Mouse (Mus musculus): ENCODE results near the gene Krtap3-2. TPM values are rescaled to one million over a fixed set of nuclear protein-coding genes. Genes with fewer than 3 reads are reported as not detected.
"Not testable (repeated sequence)": the region's sequence is repeated elsewhere in the genome, so short reads cannot be mapped to it uniquely, and the experiment has no call there.

Krtap3-2 gene
- not detected in 2 replicates for polyA plus RNA-seq (2014; fragmentation: Nextera tagmentation; extraction: Ambion mirVana)

DNA sequence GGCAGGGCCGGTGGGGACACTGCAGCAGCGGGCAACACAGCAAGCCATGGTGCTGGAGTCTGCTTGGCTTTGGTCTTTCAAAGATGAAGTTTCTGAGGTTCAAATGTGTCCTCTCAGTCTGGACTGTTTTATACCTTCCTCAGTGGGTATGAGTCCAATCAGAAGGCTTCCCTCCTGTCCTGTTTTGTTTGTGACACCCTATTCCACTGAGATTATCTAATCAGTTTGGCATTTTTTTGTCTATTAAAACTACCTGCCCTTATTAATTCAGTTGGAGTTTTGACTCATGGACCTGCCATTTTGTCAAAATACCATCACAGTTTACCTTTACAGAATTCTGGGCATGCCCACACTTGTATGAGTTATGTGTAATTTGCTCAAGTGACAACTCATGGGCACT lies at the start of gene Krtap3-2:
Gene Krtap3-2, minus strand, starts transcription at position 101 of the 400 bp plus-strand sequence.
- Histone ChIP-seq H3K27ac (ENCODE audit: low read length) (no peak within 1 kb of the TSS), H3K36me3 (ENCODE audit: control insufficient read depth, insufficient read depth, low read length) (no peaks in the 10 kb centered on the region), H3K4me3 (ENCODE audit: low read depth, low read length) (no peak within 1 kb of the TSS), H3K27me3 (ENCODE audit: control insufficient read depth, insufficient read depth, low read length) (no peaks in the 10 kb centered on the region), H3K4me2 (replicated peaks; ENCODE audit: low read depth, low read length) (no peak within 1 kb of the TSS), H3K9me3 (ENCODE audit: control insufficient read depth, low read depth, low read length) (no peaks in the 10 kb centered on the region), H3K9ac (replicated peaks; ENCODE audit: low read depth, low read length) (no peak within 1 kb of the TSS), H3K4me1 (ENCODE audit: control insufficient read depth, insufficient read depth, low read length) (no peaks in the 10 kb centered on the region)
- 73% methylated on average over 2 of the region's 2 CpGs for WGBS
- ATAC-seq (ENCODE audit: insufficient number of reproducible peaks, insufficient read depth, low FRiP score, low read depth), result no peak

DNA sequence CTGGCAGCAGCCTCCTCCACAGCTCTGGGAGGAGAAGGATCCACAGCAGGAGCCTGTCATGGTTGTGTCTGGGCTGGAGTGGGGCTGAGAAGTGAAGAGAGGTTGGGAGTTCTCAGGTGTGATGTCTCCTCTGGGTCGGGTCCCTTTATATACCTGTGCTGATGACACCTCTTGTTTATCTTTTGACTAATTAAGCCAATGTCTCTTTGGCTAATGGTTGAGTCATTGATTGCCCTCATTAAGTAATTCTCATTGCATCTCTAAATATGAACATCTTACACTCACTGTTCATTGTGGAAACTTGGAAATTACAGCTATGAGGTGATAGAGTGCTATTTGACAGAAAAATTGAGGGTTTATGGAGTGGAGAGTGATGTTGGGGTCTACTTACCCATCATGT lies 46.6 kb upstream of the Krtap3-2 start, which contains the start of gene Gm11938:
Gene Gm11938, minus strand, starts transcription at position 101 of the 400 bp plus-strand sequence.
- H3K4me1 ChIP-seq (ENCODE audit: control insufficient read depth, insufficient read depth, low read length); H3K27me3 ChIP-seq (ENCODE audit: control insufficient read depth, insufficient read depth, low read length); H3K36me3 ChIP-seq (ENCODE audit: control insufficient read depth, insufficient read depth, low read length); ATAC-seq (ENCODE audit: insufficient number of reproducible peaks, insufficient read depth, low FRiP score, low read depth); H3K9ac ChIP-seq (replicated peaks; ENCODE audit: low read depth, low read length); H3K4me2 ChIP-seq (replicated peaks; ENCODE audit: low read depth, low read length); H3K4me3 ChIP-seq (ENCODE audit: low read depth, low read length); H3K9me3 ChIP-seq (ENCODE audit: control insufficient read depth, low read depth, low read length); H3K27ac ChIP-seq (ENCODE audit: low read length): not testable (repeated sequence)
- WGBS, result 50% methylated on average over 1 of the region's 1 CpGs

DNA sequence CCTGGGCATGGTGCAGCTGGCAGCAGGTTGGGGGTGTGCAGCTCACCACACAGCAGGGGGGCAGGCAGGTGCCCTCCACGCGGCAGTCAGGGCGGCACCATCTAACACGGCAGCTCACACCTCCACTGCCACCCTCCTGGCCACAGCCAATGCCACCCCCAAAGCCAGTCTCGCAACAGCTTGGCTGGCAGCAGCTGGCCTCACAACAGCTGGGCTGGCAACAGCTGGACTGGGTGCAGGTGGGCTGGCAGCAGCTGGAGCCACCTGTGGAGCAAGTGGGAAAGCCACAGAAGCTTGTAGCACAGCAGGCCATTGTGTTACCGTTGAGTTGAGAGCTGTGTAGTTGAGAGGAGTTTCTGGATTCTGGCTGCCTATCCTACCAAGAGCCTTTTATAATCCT lies 41.1 kb upstream of the Krtap3-2 start, which contains the start of gene Krtap9-3:
Gene Krtap9-3, minus strand, starts transcription at position 364 of the 400 bp plus-strand sequence.
- not testable (repeated sequence) for H3K27me3 ChIP-seq (ENCODE audit: control insufficient read depth, insufficient read depth, low read length); H3K9me3 ChIP-seq (ENCODE audit: control insufficient read depth, low read depth, low read length); H3K36me3 ChIP-seq (ENCODE audit: control insufficient read depth, insufficient read depth, low read length); H3K4me2 ChIP-seq (replicated peaks; ENCODE audit: low read depth, low read length); H3K4me1 ChIP-seq (ENCODE audit: control insufficient read depth, insufficient read depth, low read length); H3K27ac ChIP-seq (ENCODE audit: low read length); H3K9ac ChIP-seq (replicated peaks; ENCODE audit: low read depth, low read length); H3K4me3 ChIP-seq (ENCODE audit: low read depth, low read length); ATAC-seq (ENCODE audit: insufficient number of reproducible peaks, insufficient read depth, low FRiP score, low read depth)
- 82% methylated on average over 6 of the region's 6 CpGs for WGBS

DNA sequence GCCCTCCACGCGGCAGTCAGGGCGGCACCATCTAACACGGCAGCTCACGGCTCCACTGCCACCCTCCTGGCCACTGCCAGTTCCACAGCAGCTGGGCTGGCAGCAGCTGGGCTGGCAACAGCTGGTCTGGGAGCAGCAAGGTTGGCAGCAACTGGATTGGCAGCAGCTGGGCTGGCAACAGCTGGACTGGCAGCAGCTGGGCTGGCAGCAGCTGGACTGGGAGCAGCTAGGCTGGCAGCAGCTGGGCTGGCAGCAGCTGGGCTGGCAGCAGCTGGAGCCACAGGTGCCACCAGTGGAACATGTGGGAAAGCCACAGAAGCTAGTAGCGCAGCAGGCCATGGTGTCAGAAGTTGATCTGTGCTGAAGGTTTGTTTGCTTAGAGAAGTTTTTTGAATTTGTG lies 34.3 kb upstream of the Krtap3-2 start, which contains the start of gene Krtap1-3:
Gene Krtap1-3, minus strand, starts transcription at position 359 of the 400 bp plus-strand sequence.
- H3K36me3 ChIP-seq (ENCODE audit: control insufficient read depth, insufficient read depth, low read length), result no peaks in the 10 kb centered on the region
- H3K9me3 ChIP-seq (ENCODE audit: control insufficient read depth, low read depth, low read length), result no peaks in the 10 kb centered on the region
- no peaks in the 10 kb centered on the region for H3K4me1 ChIP-seq (ENCODE audit: control insufficient read depth, insufficient read depth, low read length)
- WGBS, result 89% methylated on average over 6 of the region's 6 CpGs
- no peak within 1 kb of the TSS for H3K4me2 ChIP-seq (replicated peaks; ENCODE audit: low read depth, low read length)
- no peaks in the 10 kb centered on the region for H3K27me3 ChIP-seq (ENCODE audit: control insufficient read depth, insufficient read depth, low read length)
- ATAC-seq (ENCODE audit: insufficient number of reproducible peaks, insufficient read depth, low FRiP score, low read depth), result no peak
- H3K27ac ChIP-seq (ENCODE audit: low read length), result no peak within 1 kb of the TSS
- H3K9ac ChIP-seq (replicated peaks; ENCODE audit: low read depth, low read length), result no peak within 1 kb of the TSS
- no peak within 1 kb of the TSS for H3K4me3 ChIP-seq (ENCODE audit: low read depth, low read length)

DNA sequence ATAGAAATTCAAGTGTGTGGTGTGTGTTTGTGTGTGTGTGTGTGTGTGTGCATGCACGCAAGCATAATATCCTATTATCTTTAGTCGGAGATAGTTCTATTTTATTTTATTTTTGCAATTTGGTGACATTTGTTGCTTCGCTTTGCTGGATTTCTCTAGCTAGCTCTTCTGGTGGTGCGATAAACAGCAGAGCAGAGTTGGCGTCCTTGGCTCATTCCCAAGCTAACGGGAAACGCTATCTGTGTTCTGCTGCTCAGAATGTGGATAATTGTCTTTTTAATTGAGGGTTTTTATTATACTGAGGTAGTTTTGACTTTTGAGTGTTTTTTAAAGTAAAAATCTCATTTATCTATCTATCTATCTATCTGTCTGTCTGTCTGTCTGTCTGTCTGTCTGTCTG lies 28.4 kb upstream of the Krtap3-2 start:
- 89% methylated on average over 7 of the region's 7 CpGs for WGBS
- no peak for ATAC-seq (ENCODE audit: insufficient number of reproducible peaks, insufficient read depth, low FRiP score, low read depth)
- no peak overlapping the region for H3K9ac ChIP-seq (replicated peaks; ENCODE audit: low read depth, low read length)

DNA sequence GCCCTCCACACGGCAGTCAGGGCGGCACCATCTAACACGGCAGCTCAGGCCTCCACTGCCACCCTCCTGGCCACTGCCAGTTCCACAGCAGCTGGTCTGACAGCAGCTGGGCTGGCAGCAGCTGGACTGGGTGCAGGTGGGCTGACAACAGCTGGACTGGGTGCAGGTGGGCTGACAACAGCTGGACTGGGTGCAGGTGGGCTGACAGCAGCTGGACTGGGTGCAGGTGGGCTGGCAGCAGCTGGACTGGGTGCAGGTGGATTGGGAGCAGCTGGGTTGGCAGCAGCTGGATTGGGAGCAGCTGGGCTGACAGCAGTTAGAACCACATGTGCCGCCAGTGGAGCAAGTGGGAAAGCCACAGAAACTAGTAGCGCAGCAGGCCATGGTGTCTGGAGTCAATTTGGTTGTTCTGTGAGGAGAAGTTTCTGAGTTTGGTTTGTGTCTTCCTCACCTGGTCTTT lies 26.6 kb upstream of the Krtap3-2 start, which contains the start of gene Krtap1-4:
Gene Krtap1-4, minus strand, starts transcription at position 410 of the 460 bp plus-strand sequence.
- Histone ChIP-seq H3K9ac (replicated peaks; ENCODE audit: low read depth, low read length) (no peak within 1 kb of the TSS), H3K4me2 (replicated peaks; ENCODE audit: low read depth, low read length) (no peak within 1 kb of the TSS), H3K4me1 (ENCODE audit: control insufficient read depth, insufficient read depth, low read length) (no peaks in the 10 kb centered on the region), H3K27ac (ENCODE audit: low read length) (no peak within 1 kb of the TSS), H3K27me3 (ENCODE audit: control insufficient read depth, insufficient read depth, low read length) (no peaks in the 10 kb centered on the region), H3K9me3 (ENCODE audit: control insufficient read depth, low read depth, low read length) (no peaks in the 10 kb centered on the region), H3K36me3 (ENCODE audit: control insufficient read depth, insufficient read depth, low read length) (no peaks in the 10 kb centered on the region), H3K4me3 (ENCODE audit: low read depth, low read length) (no peak within 1 kb of the TSS)
- WGBS, result 85% methylated on average over 5 of the region's 5 CpGs
- ATAC-seq (ENCODE audit: insufficient number of reproducible peaks, insufficient read depth, low FRiP score, low read depth), result no peak

More for the DNA sequence above, 28.4 kb upstream of the Krtap3-2 start:
- H3K4me3 ChIP-seq (ENCODE audit: low read depth, low read length), result no peak overlapping the region
- H3K36me3 ChIP-seq (ENCODE audit: control insufficient read depth, insufficient read depth, low read length), result no peaks in the 10 kb centered on the region
- H3K27ac ChIP-seq (ENCODE audit: low read length), result no peak overlapping the region
- no peaks in the 10 kb centered on the region for H3K4me1 ChIP-seq (ENCODE audit: control insufficient read depth, insufficient read depth, low read length)
- no peaks in the 10 kb centered on the region for H3K27me3 ChIP-seq (ENCODE audit: control insufficient read depth, insufficient read depth, low read length)
- H3K9me3 ChIP-seq (ENCODE audit: control insufficient read depth, low read depth, low read length), result no peaks in the 10 kb centered on the region
- H3K4me2 ChIP-seq (replicated peaks; ENCODE audit: low read depth, low read length), result no peak overlapping the region

DNA sequence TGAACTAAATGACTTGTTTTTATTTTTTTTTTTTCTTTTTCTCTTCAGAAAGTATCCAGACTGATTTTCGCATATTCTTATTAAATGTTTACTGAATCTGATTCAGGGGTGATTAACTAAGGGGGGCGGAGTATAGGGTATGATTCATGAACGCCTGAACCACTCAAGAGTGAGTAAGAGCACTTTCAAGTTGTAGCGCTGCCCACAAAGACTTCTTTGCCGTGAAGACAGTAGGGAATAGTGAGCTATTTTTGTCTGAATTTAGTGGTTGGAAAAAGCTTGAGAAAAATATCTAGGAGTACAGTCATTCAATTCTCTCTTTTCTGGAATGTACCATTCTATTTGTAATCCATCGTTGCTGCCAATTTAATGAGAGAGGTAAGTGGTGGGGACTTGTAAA lies 24.9 kb upstream of the Krtap3-2 start:
- H3K27me3 ChIP-seq (ENCODE audit: control insufficient read depth, insufficient read depth, low read length), result no peaks in the 10 kb centered on the region
- no peak overlapping the region for H3K27ac ChIP-seq (ENCODE audit: low read length)
- WGBS, result 84% methylated on average over 6 of the region's 6 CpGs

DNA sequence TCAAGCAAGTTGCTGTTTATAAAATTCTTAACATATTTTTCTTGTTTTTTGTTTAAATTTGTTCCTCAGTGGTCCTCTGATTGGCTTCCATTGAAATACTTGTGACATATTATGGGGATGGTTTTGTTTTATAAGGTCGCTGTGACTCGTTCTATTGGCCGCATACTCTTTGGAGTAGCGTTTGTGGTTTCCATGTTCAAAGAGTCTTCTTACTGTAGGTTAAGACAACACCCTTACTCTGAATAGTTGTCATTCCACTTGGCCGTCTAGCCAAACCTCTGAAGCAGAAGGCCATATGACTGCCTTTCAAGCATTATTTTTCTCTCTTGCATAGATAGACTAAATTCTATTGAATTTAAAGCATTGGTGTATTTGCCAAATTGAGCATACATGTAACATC lies 24.4 kb upstream of the Krtap3-2 start:
- H3K4me3 ChIP-seq (ENCODE audit: low read depth, low read length), result no peak overlapping the region
- no peak for ATAC-seq (ENCODE audit: insufficient number of reproducible peaks, insufficient read depth, low FRiP score, low read depth)
- H3K27me3 ChIP-seq (ENCODE audit: control insufficient read depth, insufficient read depth, low read length), result no peaks in the 10 kb centered on the region
- no peak overlapping the region for H3K27ac ChIP-seq (ENCODE audit: low read length)
- no peak overlapping the region for H3K4me2 ChIP-seq (replicated peaks; ENCODE audit: low read depth, low read length)
- H3K9ac ChIP-seq (replicated peaks; ENCODE audit: low read depth, low read length), result no peak overlapping the region
- no peaks in the 10 kb centered on the region for H3K36me3 ChIP-seq (ENCODE audit: control insufficient read depth, insufficient read depth, low read length)
- H3K9me3 ChIP-seq (ENCODE audit: control insufficient read depth, low read depth, low read length), result no peaks in the 10 kb centered on the region
- WGBS, result 90% methylated on average over 5 of the region's 5 CpGs
- H3K4me1 ChIP-seq (ENCODE audit: control insufficient read depth, insufficient read depth, low read length), result no peaks in the 10 kb centered on the region

More for the DNA sequence above, 24.9 kb upstream of the Krtap3-2 start:
- Histone ChIP-seq H3K4me1 (ENCODE audit: control insufficient read depth, insufficient read depth, low read length) (no peaks in the 10 kb centered on the region), H3K4me2 (replicated peaks; ENCODE audit: low read depth, low read length) (no peak overlapping the region), H3K36me3 (ENCODE audit: control insufficient read depth, insufficient read depth, low read length) (no peaks in the 10 kb centered on the region), H3K9me3 (ENCODE audit: control insufficient read depth, low read depth, low read length) (no peaks in the 10 kb centered on the region), H3K9ac (replicated peaks; ENCODE audit: low read depth, low read length) (no peak overlapping the region), H3K4me3 (ENCODE audit: low read depth, low read length) (no peak overlapping the region)
- no peak for ATAC-seq (ENCODE audit: insufficient number of reproducible peaks, insufficient read depth, low FRiP score, low read depth)

DNA sequence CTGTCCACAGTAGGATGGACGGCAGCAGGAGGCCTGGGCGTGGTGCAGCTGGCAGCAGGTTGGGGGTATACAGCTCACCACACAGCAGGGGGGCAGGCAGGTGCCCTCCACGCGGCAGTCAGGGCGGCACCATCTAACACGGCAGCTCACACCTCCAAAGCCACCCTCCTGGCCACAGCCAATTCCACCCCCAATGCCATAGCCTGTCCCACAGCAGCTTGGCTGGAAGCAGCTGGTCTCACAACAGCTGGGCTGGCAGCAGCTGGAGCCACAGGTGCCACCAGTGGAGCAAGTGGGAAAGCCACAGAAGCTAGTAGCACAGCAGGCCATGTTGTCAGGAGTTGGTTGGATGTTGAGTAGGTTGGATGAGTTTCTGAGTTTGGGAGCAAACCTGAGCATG lies 24.0 kb upstream of the Krtap3-2 start, which contains the start of gene Krtap1-5:
Gene Krtap1-5, minus strand, starts transcription at position 381 of the 400 bp plus-strand sequence.
- no peak for ATAC-seq (ENCODE audit: insufficient number of reproducible peaks, insufficient read depth, low FRiP score, low read depth)
- WGBS, result 76% methylated on average over 6 of the region's 6 CpGs
- Histone ChIP-seq H3K27ac (ENCODE audit: low read length) (no peak within 1 kb of the TSS), H3K4me2 (replicated peaks; ENCODE audit: low read depth, low read length) (no peak within 1 kb of the TSS), H3K4me1 (ENCODE audit: control insufficient read depth, insufficient read depth, low read length) (no peaks in the 10 kb centered on the region), H3K9me3 (ENCODE audit: control insufficient read depth, low read depth, low read length) (no peaks in the 10 kb centered on the region), H3K9ac (replicated peaks; ENCODE audit: low read depth, low read length) (no peak within 1 kb of the TSS), H3K4me3 (ENCODE audit: low read depth, low read length) (no peak within 1 kb of the TSS), H3K27me3 (ENCODE audit: control insufficient read depth, insufficient read depth, low read length) (no peaks in the 10 kb centered on the region), H3K36me3 (ENCODE audit: control insufficient read depth, insufficient read depth, low read length) (no peaks in the 10 kb centered on the region)

All from stomach, embryonic 14.5 days (tissue).